Mouse (Mus musculus) limb, embryonic 11.5 days (tissue): ENCODE data around the gene Boc. TPM values are rescaled to one million over a fixed set of nuclear protein-coding genes. Genes with fewer than 3 reads are reported as not detected.

Experiments used
- ATAC-seq: fragments of 200-750 bp; cut with Nextera tagmentation; 2 replicates; pipeline ENCODE4 v1.8.0; 2017; ENCODE audit warnings: low read depth; ENCODE audit not compliant: insufficient number of reproducible peaks, low FRiP score, low TSS enrichment
- DNase-seq: peaks from one replicate; pipeline ENCODE4 v3.0.0-alpha.2; 2015; ENCODE audit warnings: low spot score
- H3K27ac ChIP-seq: fragments of 300-500 bp; sonication (generic); replicated peaks from 2 replicates; pipeline ENCODE4 v1.5.1; 2014; ENCODE audit warnings: low read depth, mild to moderate bottlenecking, low read length
- H3K27me3 ChIP-seq: fragments of 300-500 bp; sonication (generic); 2 replicates; pipeline ENCODE4 v1.6.1; 2014; ENCODE audit warnings: mild to moderate bottlenecking, low read length, mixed read lengths; ENCODE audit not compliant: control insufficient read depth, insufficient read depth
- H3K36me3 ChIP-seq: fragments of 300-500 bp; sonication (generic); 2 replicates; pipeline ENCODE4 v1.6.1; 2014; ENCODE audit warnings: mild to moderate bottlenecking, low read length, moderate library complexity, mixed read lengths; ENCODE audit not compliant: control insufficient read depth, insufficient read depth
- H3K4me1 ChIP-seq: fragments of 300-500 bp; sonication (generic); 2 replicates; pipeline ENCODE4 v1.6.1; 2014; ENCODE audit warnings: low read length, mixed read lengths; ENCODE audit not compliant: control insufficient read depth, insufficient read depth
- H3K4me2 ChIP-seq: fragments of 300-500 bp; sonication (generic); 2 replicates; pipeline ENCODE4 v1.6.1; 2014; ENCODE audit warnings: low read depth, mild to moderate bottlenecking, moderate library complexity; ENCODE audit not compliant: severe bottlenecking
- H3K4me3 ChIP-seq: fragments of 300-500 bp; sonication (generic); 2 replicates; pipeline ENCODE4 v1.5.1; 2014; ENCODE audit warnings: low read depth, low read length
- H3K9ac ChIP-seq: fragments of 300-500 bp; sonication (generic); 2 replicates; pipeline ENCODE4 v1.6.1; 2014; ENCODE audit warnings: mild to moderate bottlenecking, low read length
- H3K9me3 ChIP-seq: fragments of 300-500 bp; sonication (generic); 2 replicates; pipeline ENCODE4 v1.6.1; 2016; ENCODE audit warnings: low read length; ENCODE audit not compliant: control insufficient read depth
- WGBS: fragments of 180-500 bp; shearing (Covaris S2); extraction: QIAGEN DNeasy Blood & Tissue Kit; methylation state at CpG from one replicate; pipeline ENCODE4 v1.1.7; 2014; 5-methylcytosine and 5-hydroxymethylcytosine counted together
- polyA plus RNA-seq: library from polyadenylated mRNA; unstranded; fragments of >200 nt; fragmentation: Nextera tagmentation; extraction: Ambion mirVana; gene quantifications from 2 replicates; pipeline ENCODE4 v1.2.1, GENCODE M21; 2014

The Boc gene
- polyA plus RNA-seq, 1 experiment from 2014 or later, result 39.3 TPM

DNA sequence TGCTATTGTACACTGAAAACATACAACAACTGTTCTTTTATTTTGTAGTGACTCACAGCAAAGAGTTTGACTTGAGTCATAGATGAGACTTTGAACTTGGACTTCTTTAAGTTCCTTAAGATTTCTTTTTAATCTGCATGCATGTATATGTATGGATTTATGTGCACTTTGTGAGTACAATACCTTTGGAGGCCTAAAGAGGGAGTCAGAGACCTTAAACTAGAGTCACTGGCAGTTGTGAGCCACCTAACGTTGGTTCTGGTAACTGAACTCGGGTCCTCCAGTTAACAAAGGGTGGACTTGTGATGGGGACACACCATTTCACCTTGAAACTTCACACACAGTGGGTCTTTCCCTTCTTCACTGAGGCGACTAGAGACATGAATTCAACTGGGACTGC lies 60.2 kb downstream of the Boc start:
- Histone ChIP-seq H3K4me1 (peaks cover 23% of the 10 kb centered on the region), H3K36me3 (peaks cover 30% of the 10 kb centered on the region), H3K4me3 (no peak overlapping the region), H3K9me3 (no peaks in the 10 kb centered on the region), H3K9ac (no peak overlapping the region), H3K27ac (no peak overlapping the region), H3K27me3 (no peaks in the 10 kb centered on the region), H3K4me2 (no peak overlapping the region)
- ATAC-seq (no peak), DNase-seq (no peak)
- 93% methylated on average over 3 of the region's 3 CpGs for WGBS

DNA sequence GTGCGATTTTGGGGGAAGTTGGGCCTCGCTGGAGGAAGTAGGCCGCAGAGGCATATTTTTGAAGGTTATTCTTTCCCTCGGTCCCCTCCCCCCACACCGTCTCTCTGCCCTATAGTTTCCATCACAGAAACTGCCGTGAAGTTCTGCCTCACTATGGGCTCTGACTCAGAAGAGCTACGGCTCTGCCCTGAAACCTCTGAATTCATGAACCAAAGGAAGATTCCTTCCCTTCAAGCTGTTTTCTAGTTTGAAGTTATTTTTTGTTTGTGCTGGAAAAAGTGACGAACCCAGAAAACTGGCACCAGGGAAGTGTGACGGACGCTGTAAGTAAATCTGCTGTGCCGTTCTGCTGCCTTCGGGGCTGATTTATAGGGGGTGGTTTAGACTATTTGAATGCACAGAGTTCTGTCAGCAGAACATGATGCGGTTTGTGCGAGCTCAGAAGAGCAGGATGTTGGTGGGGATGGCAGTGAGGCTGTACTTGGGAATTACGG lies 61.7 kb downstream of the Boc start:
- Histone ChIP-seq H3K27me3 (no peaks in the 10 kb centered on the region), H3K9ac (no peak overlapping the region), H3K4me2 (no peak overlapping the region), H3K4me1 (peaks cover 24% of the 10 kb centered on the region), H3K9me3 (no peaks in the 10 kb centered on the region), H3K4me3 (no peak overlapping the region), H3K36me3 (peaks cover 31% of the 10 kb centered on the region), H3K27ac (no peak overlapping the region)
- WGBS, result 77% methylated on average over 15 of the region's 15 CpGs
- DNase-seq, result no peak
- no peak for ATAC-seq

DNA sequence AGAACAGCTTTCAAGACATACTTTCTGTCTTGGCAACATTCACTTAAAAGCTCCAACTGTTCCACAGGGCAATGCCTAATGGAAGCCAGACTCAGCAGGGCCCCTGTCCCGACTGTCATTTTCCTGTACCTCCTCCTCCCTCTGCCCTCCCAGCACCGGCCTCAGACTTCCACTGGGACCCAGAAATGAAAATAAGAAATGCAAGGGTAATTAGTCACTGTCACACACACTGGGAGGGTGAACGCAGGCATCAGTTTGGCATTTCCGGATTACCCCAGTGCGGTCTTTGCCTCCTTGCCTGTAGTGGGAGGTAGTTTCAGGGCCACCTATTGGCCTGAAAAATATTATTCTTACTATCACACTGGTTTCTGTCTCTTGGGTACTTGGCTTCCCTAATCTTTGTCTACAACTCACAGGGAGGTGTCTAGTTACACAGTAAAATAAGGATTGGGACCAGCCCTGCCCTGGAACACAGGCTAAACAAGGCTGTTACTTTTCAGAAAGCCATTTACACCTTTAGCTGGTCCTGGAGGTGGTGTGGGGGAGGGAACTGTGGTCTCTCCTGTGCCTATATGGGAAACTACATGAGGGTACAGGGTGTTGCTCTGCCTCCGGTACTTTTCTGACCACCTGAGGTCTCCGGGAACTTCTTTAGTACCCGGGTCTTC lies 64.1 kb downstream of the Boc start:
- H3K4me3 ChIP-seq, result no peak overlapping the region
- H3K27me3 ChIP-seq, result no peaks in the 10 kb centered on the region
- ATAC-seq (peak; percentile 72), DNase-seq (peak; percentile 52)
- no peaks in the 10 kb centered on the region for H3K9me3 ChIP-seq
- peaks cover 24% of the 10 kb centered on the region for H3K4me1 ChIP-seq
- no peak overlapping the region for H3K9ac ChIP-seq
- no peak overlapping the region for H3K4me2 ChIP-seq
- peak overlapping the region; percentile 38 for H3K27ac ChIP-seq
- peaks cover 29% of the 10 kb centered on the region for H3K36me3 ChIP-seq
- 28% methylated on average over 8 of the region's 8 CpGs for WGBS

DNA sequence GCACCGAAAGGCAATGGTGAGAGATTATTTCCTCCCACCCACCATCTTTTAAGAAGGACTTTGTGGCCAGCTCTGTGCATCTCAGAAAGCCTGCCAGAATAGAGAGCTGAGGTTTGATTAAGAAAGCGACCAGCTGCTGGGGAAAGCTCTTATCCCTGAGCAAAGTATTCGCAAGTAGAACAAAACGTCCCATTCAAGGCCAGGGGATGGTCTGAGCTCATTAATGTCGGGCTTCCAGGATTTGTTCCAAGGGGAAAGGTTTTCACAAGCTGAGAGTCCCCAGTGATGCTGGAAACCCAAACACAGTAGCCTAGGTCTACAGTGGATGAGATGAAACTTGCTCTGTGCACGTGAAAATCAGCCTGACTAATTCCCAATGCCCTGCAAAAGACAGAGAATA lies 64.8 kb downstream of the Boc start:
- Histone ChIP-seq H3K9ac (no peak overlapping the region), H3K4me1 (peaks cover 24% of the 10 kb centered on the region), H3K4me2 (no peak overlapping the region), H3K27ac (no peak overlapping the region; the same call in 1 of the 2 replicates), H3K4me3 (no peak overlapping the region), H3K36me3 (peaks cover 24% of the 10 kb centered on the region), H3K27me3 (no peaks in the 10 kb centered on the region), H3K9me3 (no peaks in the 10 kb centered on the region)
- WGBS, result 56% methylated on average over 6 of the region's 6 CpGs
- no peak for ATAC-seq
- DNase-seq, result no peak

DNA sequence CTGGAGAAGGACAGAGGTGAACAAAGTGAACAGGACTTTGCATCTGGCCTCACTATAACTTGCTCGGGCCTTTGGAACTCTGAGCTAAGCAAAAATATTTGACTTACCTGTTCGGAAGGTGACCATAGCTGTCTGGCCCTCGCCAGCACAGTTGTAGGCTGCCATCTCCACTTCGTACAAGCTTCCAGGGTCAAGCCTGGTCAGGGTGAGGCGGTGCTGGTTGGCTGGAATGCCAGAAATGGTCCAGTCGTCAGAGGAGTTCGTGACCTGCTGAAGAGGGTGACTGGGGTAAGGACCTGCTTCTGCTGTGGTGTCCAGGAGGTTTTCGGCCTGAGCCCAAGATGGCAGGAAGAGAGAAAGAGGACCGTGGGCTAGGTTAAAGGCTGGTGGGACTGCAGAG lies 66.0 kb downstream of the Boc start:
- H3K27ac ChIP-seq, result no peak overlapping the region
- DNase-seq, result no peak
- H3K36me3 ChIP-seq, result peaks cover 19% of the 10 kb centered on the region

DNA sequence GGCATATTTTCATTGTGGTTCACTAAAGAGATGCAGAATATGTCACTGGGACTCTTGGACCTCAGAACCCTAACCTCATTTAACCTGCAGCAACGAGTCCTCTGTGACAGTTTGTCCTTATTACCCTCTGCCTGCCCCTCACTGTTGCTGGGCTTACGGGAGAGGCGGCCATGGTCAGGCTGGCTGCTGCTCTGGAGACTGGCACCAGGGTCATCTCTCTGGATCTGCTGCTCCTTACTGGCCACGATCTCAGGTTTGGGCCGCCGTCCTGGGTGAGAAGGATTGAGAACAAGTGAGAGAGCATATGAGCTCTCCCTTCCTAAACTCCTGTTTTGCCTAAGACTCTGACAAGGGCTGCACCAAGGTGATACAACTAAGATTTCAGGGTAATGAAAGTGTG lies 66.5 kb downstream of the Boc start:
- H3K4me1 ChIP-seq, result peaks cover 24% of the 10 kb centered on the region

More for the DNA sequence above, 66.0 kb downstream of the Boc start:
- no peak for ATAC-seq
- Histone ChIP-seq H3K27me3 (no peaks in the 10 kb centered on the region), H3K4me1 (peaks cover 24% of the 10 kb centered on the region), H3K9ac (no peak overlapping the region), H3K4me2 (no peak overlapping the region), H3K9me3 (no peaks in the 10 kb centered on the region), H3K4me3 (no peak overlapping the region)
- WGBS, result 83% methylated on average over 9 of the region's 9 CpGs

DNA sequence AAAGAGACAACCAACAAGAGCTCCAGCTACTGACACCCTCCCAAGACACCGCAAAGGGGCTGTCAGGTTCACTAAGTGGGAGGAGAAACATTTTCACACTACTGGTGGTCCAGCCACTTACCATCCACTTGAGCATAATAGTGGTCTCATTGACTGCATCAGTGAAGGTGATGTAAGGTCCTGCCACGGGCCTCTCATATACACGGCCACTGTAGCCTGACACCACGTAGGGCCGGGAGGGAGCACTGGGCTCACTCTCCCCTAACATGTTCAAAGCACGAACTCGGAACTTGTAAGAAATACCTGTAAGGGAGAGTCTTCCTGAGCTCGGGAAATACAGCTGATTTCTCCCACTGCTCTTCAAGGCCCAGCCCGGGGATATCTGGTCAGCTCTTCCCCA lies 67.6 kb downstream of the Boc start:
- Histone ChIP-seq H3K4me2 (no peak overlapping the region), H3K27ac (no peak overlapping the region), H3K4me3 (no peak overlapping the region), H3K27me3 (no peaks in the 10 kb centered on the region), H3K9me3 (no peaks in the 10 kb centered on the region), H3K36me3 (peaks cover 20% of the 10 kb centered on the region), H3K9ac (no peak overlapping the region), H3K4me1 (peaks cover 18% of the 10 kb centered on the region)
- DNase-seq (no peak), ATAC-seq (no peak)
- 93% methylated on average over 9 of the region's 9 CpGs for WGBS

More for the DNA sequence above, 66.5 kb downstream of the Boc start:
- DNase-seq, result no peak
- WGBS, result 94% methylated on average over 6 of the region's 6 CpGs
- peaks cover 23% of the 10 kb centered on the region for H3K36me3 ChIP-seq
- H3K9me3 ChIP-seq, result no peaks in the 10 kb centered on the region
- H3K27ac ChIP-seq, result no peak overlapping the region
- H3K9ac ChIP-seq, result no peak overlapping the region
- H3K27me3 ChIP-seq, result no peaks in the 10 kb centered on the region
- ATAC-seq, result no peak
- H3K4me3 ChIP-seq, result no peak overlapping the region
- no peak overlapping the region for H3K4me2 ChIP-seq

DNA sequence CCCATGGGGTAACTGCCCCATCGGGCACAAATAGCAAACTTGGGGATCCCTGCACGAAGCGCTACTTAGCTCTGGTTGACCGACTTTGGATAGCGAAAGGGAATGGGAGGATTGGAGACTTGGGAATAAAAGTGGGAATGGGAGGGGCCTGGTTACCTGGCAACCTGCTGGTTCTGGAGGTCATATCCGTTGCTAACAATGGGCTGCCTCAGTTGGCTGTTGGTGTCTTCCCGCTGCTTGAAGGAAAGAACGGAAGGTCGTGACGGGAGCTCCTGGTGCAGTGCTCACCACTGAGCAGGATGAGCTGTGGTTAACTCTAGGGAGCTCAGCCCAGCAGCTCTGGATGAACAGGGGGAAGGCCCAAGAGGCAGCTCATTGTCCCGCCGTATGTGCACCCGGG lies 71.5 kb downstream of the Boc start:
- Histone ChIP-seq H3K36me3 (peaks cover 18% of the 10 kb centered on the region; the same call in 1 of the 2 replicates), H3K4me2 (no peak overlapping the region), H3K9me3 (no peaks in the 10 kb centered on the region), H3K4me1 (no peaks in the 10 kb centered on the region), H3K4me3 (no peak overlapping the region), H3K27me3 (no peaks in the 10 kb centered on the region), H3K27ac (no peak overlapping the region), H3K9ac (no peak overlapping the region)
- DNase-seq (no peak), ATAC-seq (no peak)
- 92% methylated on average over 13 of the region's 13 CpGs for WGBS

DNA sequence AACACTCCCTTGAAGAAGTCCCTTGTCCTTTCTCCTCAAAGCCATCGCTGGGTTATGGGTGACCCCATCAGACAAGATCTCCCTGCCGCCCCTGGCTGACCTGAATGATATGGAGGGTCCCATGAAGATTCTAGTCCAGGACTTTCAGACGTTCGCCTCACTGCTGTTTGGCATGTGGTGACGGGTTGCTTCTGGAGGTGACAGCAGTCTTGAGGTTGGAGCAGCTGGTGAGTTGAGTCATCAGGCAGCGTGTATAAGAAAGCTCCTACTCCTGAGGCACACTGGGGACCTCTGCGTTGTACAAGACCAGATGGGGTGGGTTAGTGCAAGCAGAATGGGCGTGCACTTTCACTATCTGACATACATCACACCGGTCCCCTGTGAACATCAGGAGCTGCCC lies 72.1 kb downstream of the Boc start:
- H3K36me3 ChIP-seq, result peaks cover 16% of the 10 kb centered on the region; the same call in 1 of the 2 replicates
- no peaks in the 10 kb centered on the region for H3K4me1 ChIP-seq
- ATAC-seq (no peak), DNase-seq (no peak)
- H3K9ac ChIP-seq, result no peak overlapping the region
- H3K27me3 ChIP-seq, result no peaks in the 10 kb centered on the region
- H3K9me3 ChIP-seq, result no peaks in the 10 kb centered on the region
- no peak overlapping the region for H3K27ac ChIP-seq
- no peak overlapping the region for H3K4me3 ChIP-seq
- 94% methylated on average over 9 of the region's 9 CpGs for WGBS
- H3K4me2 ChIP-seq, result no peak overlapping the region
